Mouse (Mus musculus) liver, adult 2 months (tissue): ENCODE measurements around the gene Agap1.

Source experiments
- CTCF ChIP-seq: fragments of 200-500 bp; IDR thresholded peaks from 2 replicates; pipeline ENCODE4 v1.5.1; 2011; ENCODE audit warnings: low read depth, low read length, control low read depth
- POLR2A ChIP-seq: fragments of 200-500 bp; IDR thresholded peaks from 2 replicates; pipeline ENCODE4 v1.6.1; 2011; ENCODE audit warnings: low read length, control low read depth; ENCODE audit not compliant: insufficient read depth; ENCODE audit errors: extremely low read depth

DNA sequence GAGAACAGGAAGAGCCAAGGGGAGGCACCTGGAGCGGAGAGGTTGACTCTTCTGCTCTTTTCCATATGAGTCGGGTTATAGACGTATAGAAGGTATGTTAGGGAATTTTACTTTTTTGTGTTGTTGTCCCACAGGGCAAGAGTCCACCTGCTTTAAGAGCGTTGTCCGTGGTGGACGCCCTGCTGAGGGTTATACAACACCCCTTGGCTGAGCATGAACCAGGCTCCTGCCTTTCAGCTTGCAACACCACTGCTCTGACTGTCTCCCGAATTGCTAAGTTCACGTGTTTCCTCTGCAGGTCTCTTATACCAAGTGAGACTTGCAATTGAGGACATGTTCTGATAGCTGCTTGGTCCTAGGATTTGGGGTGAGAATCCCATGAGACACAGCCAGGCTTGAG, 358.2 kb downstream of the Agap1 start:
- TF ChIP-seq CTCF (no peak), POLR2A (no peak)
